14 mouse cellular contexts compared by ENCODE assay signal in the genomic region with DNA sequence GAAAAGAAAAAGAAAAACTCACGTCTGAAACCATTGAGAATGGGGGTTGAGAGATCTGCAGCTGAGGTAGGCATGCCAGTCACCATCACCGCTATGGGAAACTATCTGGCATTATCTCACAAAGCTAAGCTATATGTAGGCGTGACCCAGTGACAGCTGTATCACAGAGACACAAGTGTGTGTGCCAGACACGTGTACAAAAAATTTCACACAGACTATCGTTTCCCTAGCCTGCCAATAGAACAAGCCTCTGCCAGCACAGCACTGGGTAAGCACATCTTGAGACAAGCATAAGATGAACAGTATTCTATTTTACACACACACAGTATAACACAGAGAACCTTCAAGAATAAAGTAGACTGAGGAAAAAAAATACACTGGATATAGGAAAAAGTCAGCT.
"Had no signal": no experiment of that assay in that cellular context is flagged by ENCODE, and none has a peak within 500 bp of the region (broad histone marks: within the 10 kb centered on the region; RNA-seq: fewer than 3 reads in every experiment).

No protein-coding gene starts in this region.

- H3K9me3 ChIP-seq: limb, embryonic 13.5 days; midbrain, embryonic 13.5 days; neural tube, embryonic 15.5 days had no signal

- DNase-seq: kidney, adult 9 months; kidney, postnatal 36 days; left cerebral cortex, postnatal 4 days; lung, adult 18-20 months; right cerebral cortex, adult 18-20 months; right cerebral cortex, postnatal 25 days; thymus, postnatal 36 days had no signal

- H3K36me3 ChIP-seq: limb, embryonic 13.5 days; midbrain, embryonic 13.5 days had no signal

- H3K4me2 ChIP-seq: limb, embryonic 13.5 days; midbrain, embryonic 13.5 days; neural tube, embryonic 15.5 days had no signal

- H3K4me1 ChIP-seq: limb, embryonic 13.5 days had no signal

- H3K9ac ChIP-seq: limb, embryonic 13.5 days; liver, embryonic 14.5 days; midbrain, embryonic 13.5 days; neural tube, embryonic 15.5 days had no signal

- ATAC-seq: midbrain, embryonic 13.5 days had no signal

- H3K27me3 ChIP-seq: neural tube, embryonic 15.5 days had no signal

- H3K4me3 ChIP-seq: left cerebral cortex, adult 2 months; limb, embryonic 13.5 days; midbrain, embryonic 13.5 days; myocyte; neural tube, embryonic 15.5 days had no signal

- H3K27ac ChIP-seq: kidney, postnatal 0 days; left cerebral cortex, adult 2 months; limb, embryonic 13.5 days; liver, embryonic 14.5 days; midbrain, embryonic 13.5 days; neural tube, embryonic 15.5 days had no signal
